Mouse (Mus musculus): ENCODE results near the gene Kcnh1.

DNA sequence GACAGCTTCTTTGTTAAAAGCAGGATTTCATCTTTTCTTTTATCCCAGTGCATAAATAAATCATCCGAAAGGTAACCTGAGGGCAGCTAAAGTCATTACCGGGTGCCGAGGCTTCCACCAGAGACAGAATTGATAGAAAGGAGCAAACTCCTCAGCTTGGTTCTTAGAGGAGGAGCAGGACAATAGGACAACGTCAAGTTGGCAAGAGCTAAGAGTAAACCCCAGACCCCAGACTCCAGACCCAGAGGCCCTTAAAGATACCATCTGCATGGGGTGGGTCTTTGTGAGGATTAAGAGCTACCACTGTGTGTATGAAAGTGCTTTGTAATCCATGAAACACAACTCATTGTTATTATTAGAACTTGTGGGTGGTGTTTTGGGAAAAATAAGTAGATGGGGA is 121.9 kb downstream of the Kcnh1 start:
- TF ChIP-seq POLR2A (IDR thresholded peaks at IDR 0.05; ENCODE audit: control insufficient read depth, low read depth, low read length) (no peak), CTCF (IDR thresholded peaks at IDR 0.05; ENCODE audit: control insufficient read depth, insufficient read depth, insufficient replicate concordance, low read depth, low read length) (no peak)

All from testis, adult 2 months (tissue).